Mouse (Mus musculus): ENCODE results near the gene Rhou. TPM values are rescaled to one million over a fixed set of nuclear protein-coding genes. Genes with fewer than 3 reads are reported as not detected.
A peak's percentile ranks its signal among the peaks of the same experiment; 100 is the strongest.

Gene Rhou
- polyA plus RNA-seq, 1 experiment from 2014 or later = 7.7 TPM

- peak overlapping the region; percentile 88 for H3K27ac ChIP-seq
- no peaks in the 10 kb centered on the region for H3K9me3 ChIP-seq
- peak overlapping the region; percentile 74 for H3K4me2 ChIP-seq (replicated peaks)
- H3K36me3 ChIP-seq = peaks cover 32% of the 10 kb centered on the region
- under 1% methylated on average over 72 of the region's 77 CpGs for WGBS
- peaks cover 23% of the 10 kb centered on the region for H3K4me1 ChIP-seq
- peak overlapping the region; percentile 64 for H3K4me3 ChIP-seq
- H3K27me3 ChIP-seq = no peaks in the 10 kb centered on the region
- H3K9ac ChIP-seq = peak overlapping the region; percentile 87
- peak; percentile 71 for ATAC-seq (ENCODE audit: low FRiP score, low read depth)
Observed at GRCm38 (mm10) chr8:123653994-123654569, 353 bp downstream of the Rhou start.

- no peaks in the 10 kb centered on the region for H3K9me3 ChIP-seq
- no peaks in the 10 kb centered on the region for H3K27me3 ChIP-seq
- H3K4me2 ChIP-seq (replicated peaks) = peak overlapping the region; percentile 74
- H3K4me3 ChIP-seq = peak overlapping the region; percentile 64
- 0 out of 2 replicates have a peak overlapping the region, but pooled peaks have one; percentile 88 for H3K27ac ChIP-seq
- ATAC-seq (ENCODE audit: low FRiP score, low read depth) = no peak
- H3K36me3 ChIP-seq = peaks cover 34% of the 10 kb centered on the region
- H3K9ac ChIP-seq = peak overlapping the region; percentile 87
- 4% methylated on average over 5 of the region's 5 CpGs for WGBS
- H3K4me1 ChIP-seq = peaks cover 22% of the 10 kb centered on the region
Observed at GRCm38 (mm10) chr8:123654763-123655162, 1.0 kb downstream of the Rhou start.

- WGBS = 3% methylated on average over 8 of the region's 8 CpGs
- peak overlapping the region; percentile 64 for H3K4me3 ChIP-seq
- peak overlapping the region; percentile 87 for H3K9ac ChIP-seq
- peak overlapping the region; percentile 74 for H3K4me2 ChIP-seq (replicated peaks)
- H3K4me1 ChIP-seq = peaks cover 22% of the 10 kb centered on the region
- no peaks in the 10 kb centered on the region for H3K27me3 ChIP-seq
- no peaks in the 10 kb centered on the region for H3K9me3 ChIP-seq
- H3K27ac ChIP-seq = 0 out of 2 replicates have a peak overlapping the region, but pooled peaks have one; percentile 33
- peaks cover 40% of the 10 kb centered on the region for H3K36me3 ChIP-seq
- no peak for ATAC-seq (ENCODE audit: low FRiP score, low read depth)
Observed at GRCm38 (mm10) chr8:123655351-123655779, 1.6 kb downstream of the Rhou start.

GRCm38 (mm10) chr8:123657826-123658225, 4.1 kb downstream of the Rhou start:
- H3K4me1 ChIP-seq = peaks cover 22% of the 10 kb centered on the region
- peaks cover 63% of the 10 kb centered on the region for H3K36me3 ChIP-seq
- no peak for ATAC-seq (ENCODE audit: low FRiP score, low read depth)
- H3K4me3 ChIP-seq = no peak overlapping the region
- no peak overlapping the region for H3K4me2 ChIP-seq (replicated peaks)
- H3K9me3 ChIP-seq = no peaks in the 10 kb centered on the region
- no peak overlapping the region for H3K9ac ChIP-seq
- 93% methylated on average over 8 of the region's 8 CpGs for WGBS
- no peaks in the 10 kb centered on the region for H3K27me3 ChIP-seq
- no peak overlapping the region for H3K27ac ChIP-seq

- no peak overlapping the region for H3K4me2 ChIP-seq (replicated peaks)
- no peak overlapping the region for H3K9ac ChIP-seq
- no peak for ATAC-seq (ENCODE audit: low FRiP score, low read depth)
- no peaks in the 10 kb centered on the region for H3K27me3 ChIP-seq
- no peak overlapping the region for H3K27ac ChIP-seq
- H3K4me3 ChIP-seq = no peak overlapping the region
- H3K4me1 ChIP-seq = peaks cover 18% of the 10 kb centered on the region
- H3K9me3 ChIP-seq = no peaks in the 10 kb centered on the region
- peaks cover 81% of the 10 kb centered on the region for H3K36me3 ChIP-seq
- 79% methylated on average over 10 of the region's 10 CpGs for WGBS
Observed at GRCm38 (mm10) chr8:123659469-123660057, 5.8 kb downstream of the Rhou start.

GRCm38 (mm10) chr8:123661515-123661914, 7.8 kb downstream of the Rhou start:
- Histone ChIP-seq H3K4me2 (replicated peaks) (no peak overlapping the region), H3K27me3 (no peaks in the 10 kb centered on the region), H3K4me1 (no peaks in the 10 kb centered on the region), H3K36me3 (peaks cover 74% of the 10 kb centered on the region), H3K9me3 (no peaks in the 10 kb centered on the region), H3K9ac (no peak overlapping the region), H3K4me3 (no peak overlapping the region), H3K27ac (no peak overlapping the region)
- no peak for ATAC-seq (ENCODE audit: low FRiP score, low read depth)
- WGBS = 90% methylated on average over 11 of the region's 11 CpGs

- no peak overlapping the region for H3K27ac ChIP-seq
- 78% methylated on average over 6 of the region's 6 CpGs for WGBS
- H3K27me3 ChIP-seq = no peaks in the 10 kb centered on the region
- no peak overlapping the region for H3K4me3 ChIP-seq
- peaks cover 40% of the 10 kb centered on the region for H3K36me3 ChIP-seq
- no peak for ATAC-seq (ENCODE audit: low FRiP score, low read depth)
- no peak overlapping the region for H3K9ac ChIP-seq
- no peaks in the 10 kb centered on the region for H3K9me3 ChIP-seq
- no peak overlapping the region for H3K4me2 ChIP-seq (replicated peaks)
- peaks cover 4% of the 10 kb centered on the region; the same call in 1 of the 2 replicates for H3K4me1 ChIP-seq
Observed at GRCm38 (mm10) chr8:123665580-123665979, 11.9 kb downstream of the Rhou start.

- no peak for ATAC-seq (ENCODE audit: low FRiP score, low read depth)
- Histone ChIP-seq H3K36me3 (peaks cover 27% of the 10 kb centered on the region), H3K9me3 (no peaks in the 10 kb centered on the region), H3K4me2 (replicated peaks) (no peak overlapping the region), H3K27ac (no peak overlapping the region), H3K4me1 (peaks cover 4% of the 10 kb centered on the region; the same call in 1 of the 2 replicates), H3K4me3 (no peak overlapping the region), H3K27me3 (no peaks in the 10 kb centered on the region), H3K9ac (no peak overlapping the region)
- 81% methylated on average over 1 of the region's 1 CpGs for WGBS
Observed at GRCm38 (mm10) chr8:123666832-123667231, 13.1 kb downstream of the Rhou start.

GRCm38 (mm10) chr8:123668681-123669080, 15.0 kb downstream of the Rhou start:
- H3K36me3 ChIP-seq = peaks cover 10% of the 10 kb centered on the region
- H3K27me3 ChIP-seq = no peaks in the 10 kb centered on the region
- 42% methylated on average over 4 of the region's 4 CpGs for WGBS
- ATAC-seq (ENCODE audit: low FRiP score, low read depth) = no peak
- no peaks in the 10 kb centered on the region for H3K9me3 ChIP-seq
- no peak overlapping the region for H3K4me2 ChIP-seq (replicated peaks)
- H3K27ac ChIP-seq = no peak overlapping the region
- H3K4me1 ChIP-seq = peaks cover 4% of the 10 kb centered on the region; the same call in 1 of the 2 replicates
- H3K9ac ChIP-seq = no peak overlapping the region
- no peak overlapping the region for H3K4me3 ChIP-seq

- H3K27me3 ChIP-seq = no peaks in the 10 kb centered on the region
- no peak overlapping the region for H3K9ac ChIP-seq
- peaks cover 12% of the 10 kb centered on the region for H3K4me1 ChIP-seq
- no peaks in the 10 kb centered on the region for H3K36me3 ChIP-seq
- no peak overlapping the region for H3K4me3 ChIP-seq
- H3K9me3 ChIP-seq = no peaks in the 10 kb centered on the region
- ATAC-seq (ENCODE audit: low FRiP score, low read depth) = no peak
- WGBS = 54% methylated on average over 7 of the region's 7 CpGs
- H3K4me2 ChIP-seq (replicated peaks) = no peak overlapping the region
- no peak overlapping the region for H3K27ac ChIP-seq
Observed at GRCm38 (mm10) chr8:123670766-123671165, 17.0 kb downstream of the Rhou start.

GRCm38 (mm10) chr8:123671454-123671853, 17.7 kb downstream of the Rhou start:
- H3K9me3 ChIP-seq = no peaks in the 10 kb centered on the region
- H3K27me3 ChIP-seq = no peaks in the 10 kb centered on the region
- no peak overlapping the region for H3K4me3 ChIP-seq
- no peaks in the 10 kb centered on the region for H3K36me3 ChIP-seq
- 67% methylated on average over 7 of the region's 7 CpGs for WGBS
- H3K27ac ChIP-seq = no peak overlapping the region
- ATAC-seq (ENCODE audit: low FRiP score, low read depth) = no peak
- H3K4me1 ChIP-seq = peaks cover 13% of the 10 kb centered on the region
- H3K4me2 ChIP-seq (replicated peaks) = no peak overlapping the region
- no peak overlapping the region for H3K9ac ChIP-seq

- 75% methylated on average over 6 of the region's 6 CpGs for WGBS
Observed at GRCm38 (mm10) chr8:123672648-123673047, 18.9 kb downstream of the Rhou start.

More at GRCm38 (mm10) chr8:123672648-123673047, 18.9 kb downstream of the Rhou start:
- ATAC-seq (ENCODE audit: low FRiP score, low read depth) = no peak
- Histone ChIP-seq H3K9me3 (no peaks in the 10 kb centered on the region), H3K27ac (no peak overlapping the region), H3K4me1 (peaks cover 13% of the 10 kb centered on the region), H3K9ac (no peak overlapping the region), H3K36me3 (no peaks in the 10 kb centered on the region), H3K4me3 (no peak overlapping the region), H3K27me3 (no peaks in the 10 kb centered on the region), H3K4me2 (replicated peaks) (no peak overlapping the region)
